Mouse (Mus musculus) liver, embryonic 16.5 days (tissue): ENCODE measurements around the gene Zfp983. TPM values are rescaled to one million over a fixed set of nuclear protein-coding genes. Genes with fewer than 3 reads are reported as not detected.
"Not testable (repeated sequence)": the region's sequence is repeated elsewhere in the genome, so short reads cannot be mapped to it uniquely, and the experiment has no call there.

Experiments
- ATAC-seq: fragments of 200-750 bp; cut with Nextera tagmentation; 2 replicates; pipeline ENCODE4 v1.8.0; 2017; ENCODE audit warnings: low read depth, mild to moderate bottlenecking, moderate number of reproducible peaks, moderate library complexity
- H3K27ac ChIP-seq: fragments of 300-500 bp; sonication (generic); 2 replicates; pipeline ENCODE4 v1.5.1; 2014; ENCODE audit warnings: mild to moderate bottlenecking, low read length
- H3K27me3 ChIP-seq: fragments of 300-500 bp; sonication (generic); 2 replicates; pipeline ENCODE4 v1.6.1; 2014; ENCODE audit warnings: low read depth, low read length, mixed read lengths; ENCODE audit not compliant: control insufficient read depth, insufficient read depth
- H3K36me3 ChIP-seq: fragments of 300-500 bp; sonication (generic); 2 replicates; pipeline ENCODE4 v1.6.1; 2014; ENCODE audit warnings: mild to moderate bottlenecking; ENCODE audit not compliant: control insufficient read depth, insufficient read depth
- H3K4me1 ChIP-seq: fragments of 300-500 bp; sonication (generic); 2 replicates; pipeline ENCODE4 v1.6.1; 2014; ENCODE audit warnings: low read depth, low read length, mixed read lengths; ENCODE audit not compliant: control insufficient read depth
- H3K4me2 ChIP-seq: fragments of 300-500 bp; sonication (generic); 2 replicates; pipeline ENCODE4 v1.6.1; 2014; ENCODE audit warnings: low read depth, low read length, mixed read lengths
- H3K4me3 ChIP-seq: fragments of 300-500 bp; sonication (generic); 2 replicates; pipeline ENCODE4 v1.5.1; 2014; ENCODE audit warnings: low read depth, mild to moderate bottlenecking, low read length
- H3K9ac ChIP-seq: fragments of 300-500 bp; sonication (generic); 2 replicates; pipeline ENCODE4 v1.6.1; 2014; ENCODE audit warnings: low read depth, low read length
- H3K9me3 ChIP-seq: fragments of 300-500 bp; sonication (generic); replicated peaks from 2 replicates; pipeline ENCODE4 v1.6.1; 2016; ENCODE audit warnings: low read length; ENCODE audit not compliant: control insufficient read depth
- WGBS: fragments of 180-500 bp; shearing (Covaris S2); extraction: QIAGEN DNeasy Blood & Tissue Kit; methylation state at CpG from one replicate; pipeline ENCODE4 v1.1.7; 2014; ENCODE audit not compliant: insufficient replicate concordance; 5-methylcytosine and 5-hydroxymethylcytosine counted together
- polyA plus RNA-seq: library from polyadenylated mRNA; unstranded; fragments of >200 nt; fragmentation: Nextera tagmentation; extraction: Ambion mirVana; gene quantifications from 2 replicates; pipeline ENCODE4 v1.2.1, GENCODE M21; 2015

The Zfp983 gene
- 0.91 and 1.5 TPM in 2 replicates for polyA plus RNA-seq

DNA sequence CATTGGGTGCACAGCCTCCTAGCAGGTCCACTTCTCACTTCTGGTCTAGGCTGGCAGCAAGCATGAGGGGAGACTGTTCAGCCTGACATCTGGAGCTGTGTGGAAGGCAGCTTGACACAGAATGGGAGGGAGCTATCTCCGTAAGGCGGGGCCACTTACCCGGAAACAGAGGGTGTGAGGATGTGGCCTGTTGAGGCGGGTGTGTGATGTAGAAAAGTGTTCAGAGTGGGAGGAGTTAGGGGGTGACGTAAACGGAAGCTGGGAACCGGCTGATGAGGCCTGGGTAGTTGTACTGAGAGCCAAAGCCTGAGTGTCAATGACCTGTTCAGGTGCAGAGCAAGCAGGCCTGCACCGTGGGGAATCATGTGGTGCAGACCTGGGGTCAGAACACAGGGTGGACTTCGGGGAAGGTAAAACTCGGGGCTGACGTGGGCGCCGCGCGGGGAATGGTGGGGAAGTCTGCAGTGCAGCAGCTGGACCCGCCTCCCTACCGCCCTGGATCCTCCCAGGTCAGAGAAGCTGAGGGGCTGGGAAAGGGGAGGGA lies at the start of gene Zfp983:
Zfp983 (plus strand) TSS at position 261 of the 544 bp plus-strand sequence.
- not testable (repeated sequence) for H3K4me1 ChIP-seq, H3K9me3 ChIP-seq, H3K27me3 ChIP-seq, H3K36me3 ChIP-seq
- peak within 1 kb of the TSS; percentile 68 for H3K4me3 ChIP-seq
- peak within 1 kb of the TSS; percentile 58 for H3K27ac ChIP-seq
- 0% methylated on average over 17 of the region's 17 CpGs for WGBS
- peak within 1 kb of the TSS; percentile 61 for H3K9ac ChIP-seq
- ATAC-seq = peak; percentile 100
- H3K4me2 ChIP-seq = peak within 1 kb of the TSS; percentile 41

- no peak for ATAC-seq
- WGBS = 48% methylated on average over 3 of the region's 3 CpGs
- no peak overlapping the region for H3K27ac ChIP-seq
Measured at GRCm38 (mm10) chr17:21616356-21616755, 34.1 kb upstream of the Zfp983 start.

GRCm38 (mm10) chr17:21617352-21617751 lies 33.1 kb upstream of the Zfp983 start:
- no peak overlapping the region for H3K4me3 ChIP-seq
- no peak overlapping the region for H3K9ac ChIP-seq
- H3K36me3 ChIP-seq = no peaks in the 10 kb centered on the region
- 2% methylated on average over 9 of the region's 9 CpGs for WGBS
- ATAC-seq = no peak
- H3K27ac ChIP-seq = no peak overlapping the region
- peaks cover 2% of the 10 kb centered on the region; the same call in 1 of the 2 replicates for H3K9me3 ChIP-seq
- no peak overlapping the region for H3K4me2 ChIP-seq
- no peaks in the 10 kb centered on the region for H3K4me1 ChIP-seq
- no peaks in the 10 kb centered on the region for H3K27me3 ChIP-seq

More at GRCm38 (mm10) chr17:21616356-21616755, 34.1 kb upstream of the Zfp983 start:
- H3K9me3 ChIP-seq = peaks cover 2% of the 10 kb centered on the region; the same call in 1 of the 2 replicates
- H3K4me2 ChIP-seq = no peak overlapping the region
- H3K4me1 ChIP-seq = no peaks in the 10 kb centered on the region
- no peak overlapping the region for H3K9ac ChIP-seq
- no peaks in the 10 kb centered on the region for H3K27me3 ChIP-seq
- no peaks in the 10 kb centered on the region for H3K36me3 ChIP-seq
- no peak overlapping the region for H3K4me3 ChIP-seq

DNA sequence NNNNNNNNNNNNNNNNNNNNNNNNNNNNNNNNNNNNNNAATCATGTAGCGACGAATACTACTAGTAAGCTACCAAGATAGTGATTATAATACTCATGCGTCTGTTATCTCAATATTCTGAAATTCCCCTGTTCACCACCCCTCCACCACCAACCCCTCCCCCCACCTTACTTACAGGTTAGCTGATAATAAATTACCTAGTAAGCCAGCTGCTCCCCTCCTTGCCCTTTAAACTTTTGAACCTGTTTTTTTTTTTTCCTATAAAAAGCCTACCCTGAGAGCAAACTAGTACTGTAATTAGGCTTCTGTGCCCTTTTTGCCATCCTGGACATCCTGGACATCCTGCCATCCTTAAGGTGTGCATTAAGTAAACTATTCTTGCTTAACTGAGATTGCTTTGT lies 26.8 kb upstream of the Zfp983 start:
- WGBS = 0% methylated on average over 1 of the region's 3 CpGs
- Histone ChIP-seq H3K9me3 (no peaks in the 10 kb centered on the region), H3K36me3 (no peaks in the 10 kb centered on the region), H3K27ac (no peak overlapping the region), H3K4me3 (no peak overlapping the region), H3K4me1 (no peaks in the 10 kb centered on the region), H3K9ac (no peak overlapping the region), H3K4me2 (no peak overlapping the region), H3K27me3 (no peaks in the 10 kb centered on the region)
- ATAC-seq = no peak

GRCm38 (mm10) chr17:21635758-21636157 lies 14.7 kb upstream of the Zfp983 start:
- not testable (repeated sequence) for H3K36me3 ChIP-seq, H3K27me3 ChIP-seq, ATAC-seq, H3K27ac ChIP-seq, H3K4me3 ChIP-seq, H3K9me3 ChIP-seq, H3K4me1 ChIP-seq, H3K9ac ChIP-seq, H3K4me2 ChIP-seq
- 46% methylated on average over 4 of the region's 4 CpGs for WGBS

- no peak for ATAC-seq
- H3K4me3 ChIP-seq = no peak overlapping the region
- no peaks in the 10 kb centered on the region for H3K9me3 ChIP-seq
- H3K27me3 ChIP-seq = no peaks in the 10 kb centered on the region
- WGBS = 64% methylated on average over 3 of the region's 3 CpGs
- no peaks in the 10 kb centered on the region for H3K36me3 ChIP-seq
- H3K9ac ChIP-seq = no peak overlapping the region
- peaks cover 4% of the 10 kb centered on the region for H3K4me1 ChIP-seq
- no peak overlapping the region for H3K27ac ChIP-seq
- H3K4me2 ChIP-seq = no peak overlapping the region
Measured at GRCm38 (mm10) chr17:21648791-21649190, 1.6 kb upstream of the Zfp983 start.

DNA sequence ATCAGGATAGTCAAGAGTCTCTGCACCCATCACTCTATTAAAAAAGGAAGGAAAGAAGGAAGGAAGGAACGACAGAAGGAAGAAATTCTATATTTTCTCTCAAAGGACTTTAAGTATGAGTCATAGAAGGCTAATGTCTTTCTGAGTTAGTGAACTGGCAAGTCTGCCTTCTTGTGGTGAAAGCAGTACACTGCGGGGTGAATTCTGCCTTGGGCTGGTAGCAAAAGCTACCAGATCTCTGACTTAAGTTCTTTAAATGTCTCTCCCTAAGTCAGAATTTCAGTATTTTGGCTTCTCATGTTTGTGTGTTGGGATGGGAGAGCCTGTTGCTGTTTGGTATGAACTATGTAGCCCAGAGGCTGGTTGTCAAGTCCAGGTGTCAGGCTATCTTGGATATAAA lies 488 bp upstream of the Zfp983 start:
- H3K27me3 ChIP-seq = no peaks in the 10 kb centered on the region
- 18% methylated on average over 2 of the region's 2 CpGs for WGBS
- ATAC-seq = peak; percentile 31

DNA sequence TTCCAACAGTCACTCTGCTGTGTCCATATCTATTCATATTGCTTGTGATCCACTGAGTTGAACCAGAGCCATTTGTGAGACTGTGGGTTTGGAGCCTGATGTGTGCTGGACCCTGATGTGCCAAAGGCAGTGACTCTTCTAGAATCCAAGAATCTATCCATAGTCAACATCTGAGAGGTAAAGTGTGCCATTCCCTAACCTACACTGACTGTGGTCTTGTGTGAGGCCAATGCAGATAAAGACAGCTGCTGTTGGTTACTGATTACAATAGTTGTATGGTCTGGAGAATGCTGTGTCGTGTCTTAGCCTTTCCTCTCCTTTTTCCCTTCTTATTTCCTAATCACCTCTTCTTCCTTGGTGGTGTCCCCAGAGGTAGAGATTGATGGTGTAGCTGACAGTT lies 28.4 kb downstream of the Zfp983 start:
- not testable (repeated sequence) for H3K9me3 ChIP-seq, H3K27me3 ChIP-seq, H3K4me1 ChIP-seq, H3K9ac ChIP-seq, H3K4me3 ChIP-seq, H3K36me3 ChIP-seq
- peak overlapping the region; percentile 1; the same call in 1 of the 2 replicates for H3K27ac ChIP-seq
- WGBS = 5% methylated on average over 1 of the region's 1 CpGs
- ATAC-seq = peak; percentile 27
- H3K4me2 ChIP-seq = peak overlapping the region; percentile 71

More for the DNA sequence above, 488 bp upstream of the Zfp983 start:
- peak overlapping the region; percentile 41 for H3K4me2 ChIP-seq
- H3K9me3 ChIP-seq = no peaks in the 10 kb centered on the region
- peak overlapping the region; percentile 68 for H3K4me3 ChIP-seq
- peak overlapping the region; percentile 22 for H3K9ac ChIP-seq
- H3K4me1 ChIP-seq = peaks cover 4% of the 10 kb centered on the region
- peak overlapping the region; percentile 58 for H3K27ac ChIP-seq
- no peaks in the 10 kb centered on the region for H3K36me3 ChIP-seq

GRCm38 (mm10) chr17:21679273-21680018 lies 29.0 kb downstream of the Zfp983 start:
- Histone ChIP-seq H3K27me3 (no peaks in the 10 kb centered on the region), H3K4me1 (peaks cover 9% of the 10 kb centered on the region), H3K9ac (peak overlapping the region; percentile 61), H3K36me3 (no peaks in the 10 kb centered on the region), H3K4me3 (peak overlapping the region; percentile 71), H3K4me2 (peak overlapping the region; percentile 71), H3K27ac (peak overlapping the region; percentile 88), H3K9me3 (no peaks in the 10 kb centered on the region)
- peak; percentile 100 for ATAC-seq
- WGBS = 1% methylated on average over 9 of the region's 9 CpGs
